Mouse (Mus musculus) frontal cortex, postnatal 25 days (tissue): ENCODE data around the gene Iapp.
"Not testable (repeated sequence)": the region's sequence is repeated elsewhere in the genome, so short reads cannot be mapped to it uniquely, and the experiment has no call there.

Experiments used
- DNase-seq, 2 experiments: peaks; one replicate each; pipeline ENCODE4 v3.0.0; 2022; ENCODE audit warnings: low spot score in 2 of 2

The Iapp gene

DNA sequence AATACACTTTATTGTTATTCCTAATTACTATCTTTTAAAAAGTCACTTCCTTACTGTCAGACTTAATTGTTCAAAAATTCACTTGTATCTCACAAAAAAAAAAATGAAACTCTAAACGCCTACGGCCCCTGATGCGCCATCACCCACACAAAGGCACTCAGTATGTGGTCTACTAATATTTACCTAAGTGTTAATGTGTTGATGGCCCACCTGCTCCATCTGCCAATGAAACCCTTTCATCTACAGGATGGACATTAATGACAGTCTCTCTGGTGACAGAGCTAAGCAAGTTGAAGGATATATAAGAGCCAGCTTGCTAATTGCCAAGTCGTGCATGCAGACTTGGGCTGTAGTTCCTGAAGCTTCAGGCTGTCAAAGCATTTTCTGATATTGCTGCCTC is at the start of gene Iapp:
Gene Iapp (plus strand): TSS at position 326 of the 400 bp plus-strand sequence.
- DNase-seq = no peak

- not testable (repeated sequence) for DNase-seq
These were observed 47.4 kb upstream of the Iapp start for GRCm38 (mm10) chr6:142250738-142251307.

GRCm38 (mm10) chr6:142275721-142276442 is 22.3 kb upstream of the Iapp start:
- no peak for DNase-seq

DNA sequence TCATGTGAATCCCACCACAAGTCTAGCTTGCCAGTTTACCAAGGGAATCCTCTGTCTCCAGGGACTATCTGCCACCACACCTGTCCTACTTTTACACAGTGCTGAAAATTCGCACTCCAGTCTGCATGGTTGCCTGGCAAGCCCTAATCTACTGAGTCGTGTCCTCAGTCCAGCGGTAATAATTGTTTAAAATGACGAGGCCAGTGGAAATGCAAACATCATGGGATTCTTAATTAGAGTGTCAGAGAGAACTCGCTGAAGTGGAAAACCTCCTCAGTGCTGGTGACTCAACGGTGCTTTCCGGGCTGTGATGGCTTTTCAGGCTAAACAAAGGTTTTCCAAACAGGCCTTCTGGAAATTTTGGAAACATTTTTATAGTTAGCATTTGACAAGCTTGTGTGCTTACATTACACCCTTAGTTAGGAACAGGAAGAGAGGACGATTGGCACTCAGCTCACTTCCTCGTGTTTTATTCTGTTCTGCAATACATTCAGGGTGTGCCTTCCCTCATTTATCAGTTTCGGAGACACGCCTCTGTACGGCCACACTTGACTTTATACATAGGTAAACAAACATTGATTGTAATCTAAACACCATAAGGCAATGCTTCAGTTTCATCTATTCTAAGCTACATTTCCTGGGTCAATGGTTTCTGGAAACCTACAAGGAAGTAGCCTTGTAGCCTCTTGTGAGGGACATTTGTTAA is 8.7 kb upstream of the Iapp start:
- DNase-seq = no peak

GRCm38 (mm10) chr6:142305076-142305475 is 6.9 kb downstream of the Iapp start:
- DNase-seq = no peak

DNA sequence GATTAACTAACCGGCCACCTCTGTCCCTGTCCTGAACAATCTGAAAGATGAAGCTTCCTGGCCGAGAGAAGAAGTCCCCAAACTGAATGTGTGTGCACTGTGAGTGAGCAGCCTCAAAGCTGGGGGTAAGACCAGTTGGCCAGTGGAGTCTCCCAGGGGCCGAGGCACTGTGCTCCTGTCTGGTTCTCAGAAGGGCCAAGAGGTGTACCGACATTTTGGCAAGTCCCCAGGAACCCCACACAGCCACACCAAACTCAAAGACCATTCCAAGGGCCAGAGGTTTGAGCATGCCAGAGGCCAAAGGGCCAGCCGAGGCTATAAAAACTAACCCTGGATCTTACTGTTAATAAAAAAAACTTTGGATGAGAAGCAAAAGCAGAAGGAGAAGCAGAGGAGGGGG is 16.1 kb downstream of the Iapp start:
- DNase-seq = no peak

DNA sequence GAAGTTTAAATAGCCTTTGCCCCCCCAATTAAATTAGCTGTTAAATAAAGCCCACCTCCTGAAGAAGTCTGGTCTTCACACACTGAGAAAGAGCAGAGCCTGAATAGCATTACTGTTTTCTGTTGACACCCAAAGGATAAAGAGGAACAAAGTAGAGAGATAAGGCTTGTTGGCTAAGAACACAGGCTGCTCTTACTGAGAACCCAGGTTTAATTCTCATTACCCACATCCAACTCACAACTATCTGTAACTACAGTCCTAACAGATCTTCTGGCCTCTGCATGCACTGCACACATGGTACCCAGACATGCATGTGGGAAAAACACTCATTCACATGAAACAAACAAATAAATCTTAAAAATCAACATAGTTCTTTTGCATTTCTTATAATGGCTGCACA is 18.9 kb downstream of the Iapp start:
- DNase-seq = no peak

GRCm38 (mm10) chr6:142322881-142323280 is 24.7 kb downstream of the Iapp start, which contains the start of gene Slco1a5:
TSS of gene Slco1a5 (minus strand) at chr6:142322981.
- DNase-seq = no peak

DNA sequence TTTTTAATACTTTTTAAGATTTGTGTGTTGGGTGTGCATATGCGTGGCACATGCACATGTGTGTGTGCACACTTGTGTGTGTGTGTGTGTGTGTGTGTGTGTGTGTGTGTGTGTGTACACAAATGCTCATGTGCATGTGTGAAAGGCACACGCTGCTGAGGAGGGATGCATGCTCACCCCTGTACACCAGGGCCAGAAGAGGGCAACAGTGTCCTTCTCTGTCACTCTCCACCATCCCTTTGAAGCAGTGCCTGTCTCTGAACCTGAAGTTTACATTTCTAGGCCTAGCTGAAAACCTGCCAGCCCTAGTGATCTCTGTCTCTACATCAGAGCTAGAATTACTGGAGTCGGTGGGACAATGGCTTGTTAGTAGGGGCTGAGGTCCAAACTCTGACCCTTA is 28.4 kb downstream of the Iapp start:
- no peak for DNase-seq

- no peak for DNase-seq
These were observed 31.0 kb downstream of the Iapp start for GRCm38 (mm10) chr6:142329201-142329600.

GRCm38 (mm10) chr6:142338961-142339360 is 40.7 kb downstream of the Iapp start:
- DNase-seq = no peak

DNA sequence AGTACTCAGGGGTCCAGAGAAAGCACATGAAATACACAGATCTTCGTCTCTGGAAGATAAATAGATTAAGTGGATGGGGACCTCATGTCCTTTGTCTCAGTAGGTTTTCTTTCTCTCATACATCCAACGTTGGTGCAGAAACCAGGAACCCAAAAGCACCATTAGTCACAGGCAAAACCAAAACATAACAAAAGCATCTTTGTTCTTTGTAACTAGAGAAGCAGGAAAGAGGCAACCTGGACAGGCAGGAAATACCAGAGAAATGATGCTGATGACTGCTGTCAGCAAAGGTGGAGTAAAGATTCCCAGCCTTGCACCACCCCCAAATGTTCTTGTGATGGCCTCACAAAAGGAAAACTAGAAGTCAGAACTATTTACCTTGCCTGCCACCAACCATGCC is 41.4 kb downstream of the Iapp start:
- no peak for DNase-seq

DNA sequence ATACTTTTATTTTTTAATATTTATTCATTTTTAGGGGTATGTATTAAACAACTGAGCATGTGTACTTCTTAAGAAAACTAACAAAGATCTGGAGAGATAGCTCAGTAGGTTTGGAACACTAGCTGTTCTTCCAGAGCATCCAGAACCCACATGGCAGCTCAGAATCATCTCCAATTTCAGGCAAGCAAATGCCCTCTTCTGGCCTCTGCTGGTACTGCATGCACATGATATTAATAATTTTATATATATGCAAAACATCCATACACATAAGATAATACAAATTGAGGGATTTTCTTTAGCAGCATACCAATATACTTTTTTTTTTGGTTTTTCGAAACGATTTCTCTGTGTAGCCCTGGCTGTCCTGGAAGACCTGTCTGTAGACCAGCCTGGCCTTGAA is 45.3 kb downstream of the Iapp start:
- peak; percentile 30 to 32 for DNase-seq

DNA sequence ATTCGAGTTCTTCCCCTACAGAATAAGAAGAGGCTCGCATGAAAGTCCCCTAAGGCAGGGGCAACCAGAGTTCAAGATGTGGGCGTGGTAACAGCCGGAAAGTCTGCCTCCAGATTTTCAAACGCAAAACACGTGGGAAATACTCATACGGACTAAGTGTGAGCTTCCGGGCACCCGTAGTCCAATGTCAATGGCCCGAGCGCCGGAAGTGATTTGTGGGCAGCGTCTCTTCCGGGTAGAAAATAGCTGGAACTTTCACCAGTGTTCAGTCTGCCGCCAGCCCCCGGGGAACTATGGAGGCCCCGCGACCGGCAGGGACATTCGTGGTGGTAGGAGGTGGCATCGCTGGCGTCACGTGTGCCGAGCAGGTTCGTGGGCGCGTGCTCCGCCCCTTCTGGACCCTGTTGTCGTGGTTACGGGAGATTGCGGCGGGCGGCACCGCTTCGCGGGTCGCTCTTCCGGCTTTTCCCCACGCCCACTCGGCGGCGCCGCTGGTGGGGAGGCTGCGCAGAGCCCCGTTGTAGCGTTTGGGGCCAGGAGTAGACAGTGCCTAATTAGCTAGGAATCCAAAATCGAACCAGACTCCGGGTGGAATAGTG is 47.3 kb downstream of the Iapp start, which contains the start of gene Pyroxd1:
Gene Pyroxd1 (plus strand): TSS at position 215 of the 599 bp plus-strand sequence.
- peak; percentile 66 to 80 for DNase-seq

GRCm38 (mm10) chr6:142346181-142347110 is 48.2 kb downstream of the Iapp start:
- DNase-seq = no peak

DNA sequence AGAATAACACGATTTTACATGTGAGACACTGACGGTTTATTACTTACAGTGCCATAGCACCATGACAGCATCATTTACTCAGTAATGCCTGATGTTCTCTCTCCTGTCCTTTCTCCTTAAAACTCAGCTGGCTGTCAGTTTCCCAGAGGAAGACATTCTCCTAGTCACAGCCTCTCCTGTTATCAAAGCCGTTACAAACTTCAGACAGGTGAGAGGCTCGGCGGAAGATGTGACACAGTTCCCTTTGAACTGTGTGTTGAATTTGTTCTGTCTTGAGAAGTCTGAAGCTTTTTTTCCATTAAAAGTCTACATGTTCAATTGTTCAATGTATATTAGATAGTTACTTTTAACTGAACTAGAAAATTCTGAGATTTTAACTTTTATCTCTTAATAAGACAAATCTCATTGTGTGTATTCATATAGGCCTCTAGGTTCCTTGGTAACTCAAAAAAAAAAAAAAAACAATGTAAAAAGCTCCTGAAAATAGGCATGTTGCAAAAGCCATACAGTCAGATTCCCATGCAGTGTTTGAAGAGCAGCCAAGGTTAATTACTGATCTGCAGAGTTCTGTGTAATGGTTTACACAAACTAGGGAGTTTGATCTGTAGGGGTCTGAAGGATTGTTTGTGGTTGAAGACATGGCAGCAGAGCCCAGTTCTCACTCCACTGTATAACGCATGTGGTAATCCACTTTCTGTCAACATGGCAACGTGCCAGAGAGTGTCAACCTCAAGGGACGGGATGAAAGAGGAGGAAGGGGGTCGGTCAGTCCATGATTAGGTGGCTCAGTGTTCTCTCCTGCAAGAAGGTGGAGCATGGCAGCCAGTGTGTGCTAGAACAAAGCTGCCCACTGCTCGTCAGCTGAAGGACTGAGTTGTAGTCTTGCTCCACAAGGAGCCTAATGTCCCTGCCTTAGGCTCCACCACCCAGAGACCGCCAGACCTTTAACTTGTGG is 49.5 kb downstream of the Iapp start:
- DNase-seq = no peak

DNA sequence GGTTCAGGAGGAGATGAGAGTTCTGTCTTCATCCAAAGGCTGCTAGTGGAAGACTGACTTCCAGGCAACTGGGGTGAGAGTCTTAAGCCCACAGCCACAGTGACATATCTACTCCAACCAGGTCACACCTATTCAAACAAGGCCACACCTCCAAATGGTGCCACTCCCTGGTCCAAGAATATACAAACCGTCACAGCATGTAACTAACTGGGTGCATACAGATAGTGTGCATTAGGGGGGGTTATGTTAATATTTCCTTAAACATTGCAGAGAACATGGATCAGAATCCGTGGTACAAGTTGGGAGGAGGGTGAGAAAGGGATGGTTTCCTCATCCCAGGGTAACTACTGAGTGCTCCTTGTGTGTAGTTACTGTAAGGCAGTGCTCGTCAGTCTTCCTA is 53.9 kb downstream of the Iapp start:
- not testable (repeated sequence) for DNase-seq
